Mouse (Mus musculus): ENCODE results near the gene Tbata.

Gene Tbata

GRCm38 (mm10) chr10:61167333-61168096, 4.2 kb upstream of the Tbata start:
- peak; percentile 36 to 46 for DNase-seq (ENCODE audit: low spot score in 2 of 2)

GRCm38 (mm10) chr10:61168393-61168792, 3.4 kb upstream of the Tbata start:
- no peak for DNase-seq (ENCODE audit: low spot score in 2 of 2)

GRCm38 (mm10) chr10:61172496-61172895, 742 bp downstream of the Tbata start:
- DNase-seq (ENCODE audit: low spot score in 2 of 2) = no peak

- DNase-seq (ENCODE audit: low spot score in 2 of 2) = peak in 1 of 2 experiments; percentile 29
These were observed 3.1 kb downstream of the Tbata start for GRCm38 (mm10) chr10:61174711-61175441.

- no peak for DNase-seq (ENCODE audit: low spot score in 2 of 2)
These were observed 3.9 kb downstream of the Tbata start for GRCm38 (mm10) chr10:61175442-61176204.

GRCm38 (mm10) chr10:61176221-61176790, 4.6 kb downstream of the Tbata start:
- DNase-seq (ENCODE audit: low spot score in 2 of 2) = no peak

- no peak for DNase-seq (ENCODE audit: low spot score in 2 of 2)
These were observed 6.0 kb downstream of the Tbata start for GRCm38 (mm10) chr10:61177751-61178150.

GRCm38 (mm10) chr10:61178687-61179086, 6.9 kb downstream of the Tbata start:
- no peak for DNase-seq (ENCODE audit: low spot score in 2 of 2)

GRCm38 (mm10) chr10:61179927-61180326, 8.2 kb downstream of the Tbata start:
- no peak for DNase-seq (ENCODE audit: low spot score in 2 of 2)

GRCm38 (mm10) chr10:61187001-61187400, 15.2 kb downstream of the Tbata start:
- no peak for DNase-seq (ENCODE audit: low spot score in 2 of 2)

- DNase-seq (ENCODE audit: low spot score in 2 of 2) = no peak
These were observed 16.3 kb downstream of the Tbata start for GRCm38 (mm10) chr10:61188010-61188409.

- peak; percentile 16 to 30 for DNase-seq (ENCODE audit: low spot score in 2 of 2)
These were observed 22.9 kb downstream of the Tbata start for GRCm38 (mm10) chr10:61194611-61195010.

- DNase-seq (ENCODE audit: low spot score in 2 of 2) = no peak
These were observed 23.5 kb downstream of the Tbata start for GRCm38 (mm10) chr10:61195216-61195615.

GRCm38 (mm10) chr10:61195718-61196291, 24.1 kb downstream of the Tbata start:
- DNase-seq (ENCODE audit: low spot score in 2 of 2) = no peak

- peak; percentile 72 to 76 for DNase-seq (ENCODE audit: low spot score in 2 of 2)
These were observed 27.9 kb downstream of the Tbata start for GRCm38 (mm10) chr10:61199566-61200213.

- no peak for DNase-seq (ENCODE audit: low spot score in 2 of 2)
These were observed 28.6 kb downstream of the Tbata start for GRCm38 (mm10) chr10:61200232-61200820.

GRCm38 (mm10) chr10:61200998-61201397, 29.2 kb downstream of the Tbata start:
- no peak for DNase-seq (ENCODE audit: low spot score in 2 of 2)

GRCm38 (mm10) chr10:61201596-61202318, 30.0 kb downstream of the Tbata start:
- DNase-seq (ENCODE audit: low spot score in 2 of 2) = no peak

- no peak for DNase-seq (ENCODE audit: low spot score in 2 of 2)
These were observed 32.2 kb downstream of the Tbata start for GRCm38 (mm10) chr10:61203930-61204329.

- no peak for DNase-seq (ENCODE audit: low spot score in 2 of 2)
These were observed 36.4 kb downstream of the Tbata start for GRCm38 (mm10) chr10:61208114-61208684.
